Mouse (Mus musculus) stomach, embryonic 14.5 days (tissue): Measurements from ENCODE around the gene Spindoc. TPM values are rescaled to one million over a fixed set of nuclear protein-coding genes. Genes with fewer than 3 reads are reported as not detected.

ENCODE experiments used
- ATAC-seq: fragments of 200-750 bp; cut with Nextera tagmentation; 2 replicates; pipeline ENCODE4 v1.8.0; 2017; ENCODE audit warnings: low read depth, moderate TSS enrichment; ENCODE audit not compliant: insufficient number of reproducible peaks, insufficient read depth, low FRiP score
- H3K27ac ChIP-seq: fragments of 300-500 bp; sonication (generic); 2 replicates; pipeline ENCODE4 v1.5.1; 2014; ENCODE audit warnings: mild to moderate bottlenecking, low read length, moderate library complexity, mixed read lengths
- H3K27me3 ChIP-seq: fragments of 300-500 bp; sonication (generic); 2 replicates; pipeline ENCODE4 v1.6.1; 2014; ENCODE audit warnings: low read length, control low read depth, mixed read lengths; ENCODE audit not compliant: control insufficient read depth, insufficient read depth
- H3K36me3 ChIP-seq: fragments of 300-500 bp; sonication (generic); 2 replicates; pipeline ENCODE4 v1.6.1; 2014; ENCODE audit warnings: mild to moderate bottlenecking, control low read depth, low read length, moderate library complexity, mixed read lengths; ENCODE audit not compliant: control insufficient read depth, insufficient read depth
- H3K4me1 ChIP-seq: fragments of 300-500 bp; sonication (generic); 2 replicates; pipeline ENCODE4 v1.6.1; 2014; ENCODE audit warnings: low read length, control low read depth, mixed read lengths; ENCODE audit not compliant: control insufficient read depth, insufficient read depth
- H3K4me2 ChIP-seq: fragments of 300-500 bp; sonication (generic); replicated peaks from 2 replicates; pipeline ENCODE4 v1.6.1; 2014; ENCODE audit warnings: low read depth, low read length, control low read depth
- H3K4me3 ChIP-seq: fragments of 300-500 bp; sonication (generic); 2 replicates; pipeline ENCODE4 v1.5.1; 2014; ENCODE audit warnings: low read depth, low read length, control low read depth
- H3K9ac ChIP-seq: fragments of 300-500 bp; sonication (generic); replicated peaks from 2 replicates; pipeline ENCODE4 v1.6.1; 2014; ENCODE audit warnings: low read depth, mild to moderate bottlenecking, control low read depth, low read length, moderate library complexity, mixed read lengths
- H3K9me3 ChIP-seq: fragments of 300-500 bp; sonication (generic); 2 replicates; pipeline ENCODE4 v1.6.1; 2016; ENCODE audit warnings: low read depth, low read length, control low read depth; ENCODE audit not compliant: control insufficient read depth
- WGBS: fragments of 180-500 bp; shearing (Covaris S2); extraction: QIAGEN DNeasy Blood & Tissue Kit; methylation state at CpG from one replicate; pipeline ENCODE4 v1.1.7; 2014; 5-methylcytosine and 5-hydroxymethylcytosine counted together
- polyA plus RNA-seq: library from polyadenylated mRNA; unstranded; fragments of >200 nt; fragmentation: Nextera tagmentation; extraction: Ambion mirVana; gene quantifications from 2 replicates; pipeline ENCODE4 v1.2.1, GENCODE M21; 2014

Gene Spindoc
- polyA plus RNA-seq, 1 experiment from 2014 or later, result 29.9 TPM

- H3K27me3 ChIP-seq, result no peaks in the 10 kb centered on the region
- H3K4me2 ChIP-seq, result no peak overlapping the region
- no peaks in the 10 kb centered on the region for H3K36me3 ChIP-seq
- H3K9me3 ChIP-seq, result no peaks in the 10 kb centered on the region
- WGBS, result 68% methylated on average over 4 of the region's 4 CpGs
- peaks cover 39% of the 10 kb centered on the region for H3K4me1 ChIP-seq
- H3K4me3 ChIP-seq, result no peak overlapping the region
- no peak for ATAC-seq
- H3K9ac ChIP-seq, result no peak overlapping the region
- H3K27ac ChIP-seq, result no peak overlapping the region; the same call in 1 of the 2 replicates
Observed at GRCm38 (mm10) chr19:7335656-7336055, 47.1 kb downstream of the Spindoc start.

DNA sequence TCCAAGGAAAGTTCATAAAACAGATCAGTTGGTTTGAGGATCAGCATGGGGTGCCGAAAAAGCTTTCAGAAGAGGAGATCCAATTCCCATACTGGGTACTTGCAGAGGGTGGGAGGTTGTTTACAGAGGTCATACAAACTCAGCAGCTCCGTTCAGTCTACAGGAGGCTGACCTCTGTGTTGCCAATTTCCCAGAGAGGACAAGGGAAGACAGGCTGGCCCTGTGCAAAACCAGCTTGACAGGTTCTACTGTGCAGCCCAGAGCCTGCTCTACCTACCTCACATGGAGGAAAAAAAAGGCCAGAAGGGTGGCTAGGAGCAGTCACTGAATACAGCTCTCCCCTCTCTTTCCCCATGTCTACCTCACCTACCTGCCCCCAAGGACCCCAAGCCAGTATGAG, 48.7 kb downstream of the Spindoc start:
- Histone ChIP-seq H3K9me3 (no peaks in the 10 kb centered on the region), H3K4me1 (peaks cover 28% of the 10 kb centered on the region), H3K4me3 (no peak overlapping the region), H3K4me2 (peak overlapping the region; percentile 3; the same call in 1 of the 2 replicates), H3K27me3 (no peaks in the 10 kb centered on the region), H3K9ac (peak overlapping the region; percentile 0; the same call in 1 of the 2 replicates), H3K27ac (peak overlapping the region; percentile 83), H3K36me3 (no peaks in the 10 kb centered on the region)
- ATAC-seq, result peak; percentile 94
- 52% methylated on average over 2 of the region's 2 CpGs for WGBS

GRCm38 (mm10) chr19:7321391-7321790, 61.4 kb downstream of the Spindoc start:
- Histone ChIP-seq H3K27me3 (no peaks in the 10 kb centered on the region), H3K36me3 (no peaks in the 10 kb centered on the region; the same call in 1 of the 2 replicates), H3K9me3 (no peaks in the 10 kb centered on the region), H3K27ac (no peak overlapping the region), H3K4me1 (no peaks in the 10 kb centered on the region), H3K4me3 (no peak overlapping the region), H3K9ac (no peak overlapping the region), H3K4me2 (no peak overlapping the region)
- ATAC-seq, result no peak
- WGBS, result 84% methylated on average over 3 of the region's 3 CpGs

GRCm38 (mm10) chr19:7320181-7320580, 62.6 kb downstream of the Spindoc start:
- no peak for ATAC-seq
- 66% methylated on average over 2 of the region's 2 CpGs for WGBS
- Histone ChIP-seq H3K4me1 (0 out of 2 replicates have a peak, but pooled peaks cover under 1% of the 10 kb centered on the region), H3K36me3 (no peaks in the 10 kb centered on the region), H3K27me3 (no peaks in the 10 kb centered on the region), H3K4me2 (no peak overlapping the region), H3K4me3 (no peak overlapping the region), H3K27ac (no peak overlapping the region), H3K9me3 (no peaks in the 10 kb centered on the region), H3K9ac (no peak overlapping the region)

DNA sequence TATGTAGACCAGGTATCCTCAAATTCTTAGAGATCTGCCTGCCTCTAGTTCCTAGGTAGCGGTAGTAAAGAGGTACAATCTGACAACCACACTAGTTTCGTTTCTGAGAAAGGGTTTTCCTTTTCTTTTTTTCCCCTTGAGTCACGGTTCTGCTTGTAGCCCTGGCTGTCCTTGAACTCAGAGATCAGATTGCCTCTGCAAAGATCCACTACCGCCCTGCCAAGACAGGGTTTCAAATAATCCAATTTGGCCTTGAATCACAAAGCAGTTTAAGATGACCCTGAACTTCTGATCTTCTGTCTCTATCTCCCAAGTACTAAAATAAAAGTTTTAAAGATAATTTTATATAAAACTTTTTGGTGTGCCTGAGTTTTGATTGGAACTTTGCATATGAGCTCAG, 65.1 kb downstream of the Spindoc start:
- Histone ChIP-seq H3K27ac (no peak overlapping the region), H3K4me1 (0 out of 2 replicates have a peak, but pooled peaks cover 10% of the 10 kb centered on the region), H3K4me3 (no peak overlapping the region), H3K9ac (no peak overlapping the region), H3K4me2 (no peak overlapping the region), H3K27me3 (no peaks in the 10 kb centered on the region), H3K9me3 (no peaks in the 10 kb centered on the region), H3K36me3 (no peaks in the 10 kb centered on the region)
- ATAC-seq, result no peak
- WGBS, result 88% methylated on average over 4 of the region's 4 CpGs

DNA sequence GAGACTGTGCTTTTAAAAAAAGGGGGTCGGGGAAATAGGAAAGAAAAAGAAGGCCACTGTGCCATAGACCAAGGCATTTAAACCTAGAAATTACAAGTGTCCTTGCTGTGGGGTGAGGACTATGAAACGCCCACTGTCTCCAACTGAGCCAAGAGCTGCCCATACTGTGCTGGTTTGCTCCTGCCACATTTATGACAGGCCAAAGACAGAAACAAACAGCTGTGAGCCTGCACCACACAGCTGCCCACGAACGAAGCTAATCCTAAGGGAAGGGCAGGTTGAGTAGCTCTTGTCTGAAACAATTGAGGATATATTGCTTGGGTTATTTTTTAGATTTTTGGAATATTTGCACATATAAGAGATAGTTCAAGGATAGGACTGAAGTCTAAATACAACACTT, 66.0 kb downstream of the Spindoc start:
- ATAC-seq, result no peak
- Histone ChIP-seq H3K27me3 (no peaks in the 10 kb centered on the region), H3K36me3 (no peaks in the 10 kb centered on the region), H3K27ac (no peak overlapping the region), H3K9me3 (no peaks in the 10 kb centered on the region), H3K9ac (no peak overlapping the region), H3K4me1 (peaks cover 13% of the 10 kb centered on the region; the same call in 1 of the 2 replicates), H3K4me3 (no peak overlapping the region), H3K4me2 (no peak overlapping the region)
- 68% methylated on average over 4 of the region's 4 CpGs for WGBS

DNA sequence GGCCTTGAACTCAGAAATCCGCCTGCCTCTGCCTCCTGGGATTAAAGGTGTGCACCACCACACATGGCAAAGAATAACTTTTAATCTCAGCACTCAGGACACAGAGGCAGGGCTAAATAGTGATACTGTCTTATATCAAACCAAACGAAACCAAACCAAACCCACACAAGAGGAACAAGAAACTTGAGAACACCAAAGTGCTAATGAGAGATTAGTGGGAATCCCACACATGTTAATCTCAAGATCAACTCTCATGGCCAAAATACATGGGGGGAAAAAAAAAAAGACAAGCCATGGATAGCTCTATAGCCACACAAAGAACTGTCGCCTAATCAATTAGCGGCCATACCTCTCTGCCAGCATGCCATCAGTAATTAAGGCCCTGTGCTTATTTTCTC, 67.2 kb downstream of the Spindoc start:
- peaks cover 23% of the 10 kb centered on the region for H3K4me1 ChIP-seq
- WGBS, result 90% methylated on average over 4 of the region's 4 CpGs

GRCm38 (mm10) chr19:7314976-7315586, 67.7 kb downstream of the Spindoc start:
- Histone ChIP-seq H3K4me3 (no peak overlapping the region), H3K9ac (no peak overlapping the region), H3K27ac (no peak overlapping the region), H3K36me3 (no peaks in the 10 kb centered on the region), H3K4me2 (no peak overlapping the region), H3K27me3 (no peaks in the 10 kb centered on the region), H3K4me1 (peaks cover 28% of the 10 kb centered on the region), H3K9me3 (no peaks in the 10 kb centered on the region)
- 77% methylated on average over 8 of the region's 8 CpGs for WGBS
- no peak for ATAC-seq

More for the DNA sequence above, 67.2 kb downstream of the Spindoc start:
- H3K9me3 ChIP-seq, result no peaks in the 10 kb centered on the region
- H3K4me3 ChIP-seq, result no peak overlapping the region
- no peak overlapping the region for H3K4me2 ChIP-seq
- no peaks in the 10 kb centered on the region for H3K27me3 ChIP-seq
- H3K27ac ChIP-seq, result no peak overlapping the region
- no peak for ATAC-seq
- H3K9ac ChIP-seq, result no peak overlapping the region
- no peaks in the 10 kb centered on the region for H3K36me3 ChIP-seq

DNA sequence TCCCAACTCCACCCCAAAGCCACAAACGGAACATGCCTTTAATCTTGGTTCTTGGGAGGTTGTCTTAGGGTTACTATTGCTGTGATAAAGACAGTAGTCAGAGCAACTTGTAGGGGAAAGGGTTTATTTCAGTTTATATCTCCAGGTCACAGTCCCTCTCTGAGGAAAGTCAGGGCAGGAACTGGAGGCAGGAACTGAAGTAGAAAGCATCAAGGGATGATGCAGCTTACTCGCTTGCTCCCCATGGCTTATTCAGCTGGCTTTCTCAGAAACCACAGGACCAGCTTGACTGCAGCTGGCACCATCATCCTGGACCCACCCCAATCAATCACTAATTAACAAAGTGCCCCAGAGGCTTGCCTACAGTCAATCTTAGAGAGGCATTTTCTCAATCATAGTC, 69.1 kb downstream of the Spindoc start:
- 80% methylated on average over 2 of the region's 2 CpGs for WGBS
- H3K27me3 ChIP-seq, result no peaks in the 10 kb centered on the region
- H3K9ac ChIP-seq, result no peak overlapping the region
- H3K36me3 ChIP-seq, result no peaks in the 10 kb centered on the region
- ATAC-seq, result no peak
- H3K4me3 ChIP-seq, result no peak overlapping the region
- no peak overlapping the region for H3K4me2 ChIP-seq
- no peaks in the 10 kb centered on the region for H3K9me3 ChIP-seq
- H3K27ac ChIP-seq, result no peak overlapping the region
- peaks cover 41% of the 10 kb centered on the region for H3K4me1 ChIP-seq
